Mouse (Mus musculus): ENCODE results near the gene Ikzf3. TPM values are rescaled to one million over a fixed set of nuclear protein-coding genes. Genes with fewer than 3 reads are reported as not detected.
A peak's percentile ranks its signal among the peaks of the same experiment; 100 is the strongest.

The Ikzf3 gene
- polyA plus RNA-seq, 1 experiment: 104 TPM

DNA sequence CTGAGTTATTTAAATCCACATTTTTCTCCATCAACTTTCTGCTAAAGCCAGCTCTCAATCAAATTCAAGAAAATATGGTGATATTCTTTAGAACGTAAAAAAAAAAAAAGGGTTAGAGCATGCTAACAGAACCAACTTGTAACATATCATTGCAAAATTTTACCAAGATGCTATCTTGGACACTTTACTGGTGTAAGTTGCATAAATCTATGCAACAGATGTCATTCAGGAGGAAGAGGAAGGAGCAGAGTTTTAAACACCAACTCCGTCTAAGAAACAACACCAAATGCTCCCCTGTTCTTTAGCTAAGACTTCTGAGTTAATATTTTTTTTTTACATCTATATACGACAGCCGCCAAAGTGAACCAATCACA is 69.4 kb downstream of the Ikzf3 start:
- no peaks in the 10 kb centered on the region for H3K27me3 ChIP-seq (ENCODE audit: control insufficient read depth, insufficient read depth, low read length)
- H3K36me3 ChIP-seq (ENCODE audit: control insufficient read depth, insufficient read depth, low read length): peaks cover 12% of the 10 kb centered on the region
- peaks cover 25% of the 10 kb centered on the region; the same call in 1 of the 2 replicates for H3K4me1 ChIP-seq (ENCODE audit: control insufficient read depth, insufficient read depth, insufficient read length)
- H3K27ac ChIP-seq (ENCODE audit: insufficient read depth, low read length): peak overlapping the region; percentile 74
- WGBS: 70% methylated on average over 4 of the region's 4 CpGs
- H3K4me3 ChIP-seq (ENCODE audit: extremely low read depth, insufficient read depth, insufficient read length): peak overlapping the region; percentile 40
- DNase-seq (ENCODE audit: low read depth in 1 of 2, low spot score in 2 of 2): no peak
- TF ChIP-seq POLR2A (IDR thresholded peaks at IDR 0.05; ENCODE audit: low read depth, low read length) (no peak), CTCF (IDR thresholded peaks at IDR 0.05; ENCODE audit: extremely low read depth, insufficient read depth, insufficient read length, insufficient replicate concordance) (no peak)

DNA sequence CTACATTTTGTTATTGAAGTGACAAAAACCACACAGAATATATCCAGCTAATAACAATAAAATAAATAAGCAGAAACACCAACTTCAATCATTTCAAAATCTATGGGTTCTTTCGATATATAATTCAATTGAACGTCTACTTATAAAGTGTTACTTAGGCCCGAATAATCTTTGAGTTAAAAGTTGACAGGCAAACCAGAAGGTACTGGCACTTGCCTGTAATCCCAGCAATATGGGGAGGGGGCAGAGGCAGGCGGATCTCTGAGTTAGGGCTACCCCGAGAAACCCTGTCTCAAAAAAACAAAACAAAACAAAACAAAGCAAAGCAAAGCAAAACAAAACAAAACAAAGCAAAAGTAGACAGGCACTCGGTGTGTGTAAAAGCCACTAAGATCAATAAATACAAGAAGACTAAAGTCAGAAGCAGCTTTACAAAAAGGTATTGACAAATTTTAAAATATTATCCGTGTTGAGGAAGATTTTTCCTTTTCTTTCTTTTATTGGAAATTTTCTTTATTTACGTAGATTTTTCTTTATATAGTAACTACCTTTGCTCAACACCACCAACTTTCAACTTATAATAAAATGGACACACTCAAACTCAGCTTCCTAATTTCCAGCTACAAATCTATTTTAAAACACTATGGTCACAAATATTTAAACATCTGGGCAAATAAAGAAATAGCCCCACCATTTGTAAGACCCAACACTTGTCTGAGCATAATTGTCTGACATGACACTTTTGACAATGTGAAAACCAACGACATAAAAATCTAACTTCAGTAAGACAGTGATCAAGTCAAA is 70.0 kb downstream of the Ikzf3 start:
- TF ChIP-seq POLR2A (IDR thresholded peaks at IDR 0.05; ENCODE audit: low read depth, low read length) (no peak), CTCF (IDR thresholded peaks at IDR 0.05; ENCODE audit: extremely low read depth, insufficient read depth, insufficient read length, insufficient replicate concordance) (no peak)
- H3K4me1 ChIP-seq (ENCODE audit: control insufficient read depth, insufficient read depth, insufficient read length): peaks cover 29% of the 10 kb centered on the region; the same call in 1 of the 2 replicates
- no peak overlapping the region for H3K27ac ChIP-seq (ENCODE audit: insufficient read depth, low read length)
- DNase-seq (ENCODE audit: low read depth in 1 of 2, low spot score in 2 of 2): no peak
- peaks cover 13% of the 10 kb centered on the region for H3K36me3 ChIP-seq (ENCODE audit: control insufficient read depth, insufficient read depth, low read length)
- H3K4me3 ChIP-seq (ENCODE audit: extremely low read depth, insufficient read depth, insufficient read length): no peak overlapping the region
- 79% methylated on average over 9 of the region's 9 CpGs for WGBS
- no peaks in the 10 kb centered on the region for H3K27me3 ChIP-seq (ENCODE audit: control insufficient read depth, insufficient read depth, low read length)

DNA sequence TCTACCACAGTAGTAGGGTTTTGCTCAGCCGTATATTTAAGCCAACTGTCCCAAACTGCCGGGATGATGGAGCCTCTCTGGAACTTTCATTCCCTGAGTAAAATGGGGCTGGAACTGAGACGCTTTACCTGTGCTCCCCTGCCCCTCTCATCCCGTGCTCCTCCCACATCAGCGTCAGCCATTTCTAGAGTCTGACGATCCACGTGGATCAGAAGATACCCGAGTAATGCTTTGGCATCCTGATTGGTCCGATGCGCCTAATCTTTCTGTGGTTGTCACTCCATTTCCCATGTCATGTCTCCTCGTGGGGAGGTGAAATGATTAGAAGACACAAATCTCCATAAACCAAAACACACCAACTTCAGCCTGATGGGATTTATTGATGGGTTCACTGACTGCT is 70.9 kb downstream of the Ikzf3 start:
- H3K4me1 ChIP-seq (ENCODE audit: control insufficient read depth, insufficient read depth, insufficient read length): peaks cover 32% of the 10 kb centered on the region; the same call in 1 of the 2 replicates
- peak overlapping the region; percentile 15; the same call in 1 of the 2 replicates for H3K27ac ChIP-seq (ENCODE audit: insufficient read depth, low read length)
- H3K27me3 ChIP-seq (ENCODE audit: control insufficient read depth, insufficient read depth, low read length): no peaks in the 10 kb centered on the region
- H3K4me3 ChIP-seq (ENCODE audit: extremely low read depth, insufficient read depth, insufficient read length): no peak overlapping the region
- peaks cover 13% of the 10 kb centered on the region for H3K36me3 ChIP-seq (ENCODE audit: control insufficient read depth, insufficient read depth, low read length)
- TF ChIP-seq POLR2A (IDR thresholded peaks at IDR 0.05; ENCODE audit: low read depth, low read length) (no peak), CTCF (IDR thresholded peaks at IDR 0.05; ENCODE audit: extremely low read depth, insufficient read depth, insufficient read length, insufficient replicate concordance) (no peak)
- no peak for DNase-seq (ENCODE audit: low read depth in 1 of 2, low spot score in 2 of 2)
- 85% methylated on average over 11 of the region's 11 CpGs for WGBS

DNA sequence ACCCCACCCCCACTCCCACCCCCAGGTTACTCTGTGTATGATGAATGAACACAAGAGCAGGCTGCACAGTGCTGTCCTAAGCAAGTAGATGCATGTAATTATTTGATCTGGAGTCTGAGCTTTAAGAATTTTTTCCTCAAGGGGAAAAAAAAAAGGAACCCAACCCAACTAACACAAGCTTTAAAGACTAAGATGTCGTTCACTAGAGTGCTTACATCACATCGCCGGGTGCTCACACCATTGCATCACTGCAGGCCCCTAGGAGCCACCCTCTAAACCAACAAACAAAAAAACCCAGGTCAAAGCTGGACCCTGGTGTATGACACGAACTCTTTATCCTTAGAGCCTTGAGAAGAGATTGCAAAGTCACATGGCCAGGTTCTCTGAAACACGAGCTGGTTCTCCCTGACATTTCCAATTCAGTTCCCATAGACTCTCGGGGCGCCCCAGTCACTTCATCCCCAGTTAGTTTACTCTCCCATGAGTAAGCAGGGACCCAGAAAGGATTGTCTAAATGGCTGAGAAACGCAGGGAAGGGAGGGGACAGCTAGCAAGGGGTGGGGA is 71.8 kb downstream of the Ikzf3 start:
- Histone ChIP-seq H3K27ac (ENCODE audit: insufficient read depth, low read length) (no peak overlapping the region), H3K4me1 (ENCODE audit: control insufficient read depth, insufficient read depth, insufficient read length) (peaks cover 31% of the 10 kb centered on the region; the same call in 1 of the 2 replicates), H3K27me3 (ENCODE audit: control insufficient read depth, insufficient read depth, low read length) (no peaks in the 10 kb centered on the region), H3K36me3 (ENCODE audit: control insufficient read depth, insufficient read depth, low read length) (peaks cover 15% of the 10 kb centered on the region), H3K4me3 (ENCODE audit: extremely low read depth, insufficient read depth, insufficient read length) (no peak overlapping the region)
- DNase-seq (ENCODE audit: low read depth in 1 of 2, low spot score in 2 of 2): no peak
- 66% methylated on average over 8 of the region's 8 CpGs for whole genome bisulfite sequencing
- no peak for TF ChIP-seq CTCF (IDR thresholded peaks at IDR 0.05; ENCODE audit: extremely low read depth, insufficient read depth, insufficient read length, insufficient replicate concordance)
- TF ChIP-seq POLR2A (IDR thresholded peaks at IDR 0.05; ENCODE audit: low read depth, low read length): no peak

DNA sequence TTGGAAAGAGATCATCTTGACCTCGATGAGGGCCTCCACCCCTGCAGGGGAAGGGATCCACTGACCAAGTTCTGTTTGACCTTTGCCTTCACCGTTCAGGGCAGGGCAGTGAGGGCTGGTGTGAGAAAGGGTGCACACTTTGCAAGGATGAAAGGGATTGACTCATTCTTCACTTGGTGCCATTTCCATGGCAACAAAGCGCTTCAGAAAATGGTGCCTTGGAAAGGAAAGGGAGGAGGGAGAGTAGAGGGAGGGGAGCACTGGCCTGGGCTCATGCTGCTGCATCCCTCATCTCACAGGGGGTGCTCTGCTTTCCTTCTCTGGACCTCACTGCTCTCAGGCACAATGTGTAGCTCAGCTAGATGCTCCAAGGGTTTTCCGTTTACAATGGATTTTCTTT is 73.1 kb downstream of the Ikzf3 start:
- Histone ChIP-seq H3K4me3 (ENCODE audit: extremely low read depth, insufficient read depth, insufficient read length) (no peak overlapping the region), H3K27me3 (ENCODE audit: control insufficient read depth, insufficient read depth, low read length) (no peaks in the 10 kb centered on the region), H3K36me3 (ENCODE audit: control insufficient read depth, insufficient read depth, low read length) (peaks cover 21% of the 10 kb centered on the region), H3K4me1 (ENCODE audit: control insufficient read depth, insufficient read depth, insufficient read length) (peaks cover 24% of the 10 kb centered on the region; the same call in 1 of the 2 replicates), H3K27ac (ENCODE audit: insufficient read depth, low read length) (peak overlapping the region; percentile 66)
- WGBS: 75% methylated on average over 4 of the region's 4 CpGs
- TF ChIP-seq POLR2A (IDR thresholded peaks at IDR 0.05; ENCODE audit: low read depth, low read length) (no peak), CTCF (IDR thresholded peaks at IDR 0.05; ENCODE audit: extremely low read depth, insufficient read depth, insufficient read length, insufficient replicate concordance) (no peak)
- no peak for DNase-seq (ENCODE audit: low read depth in 1 of 2, low spot score in 2 of 2)

DNA sequence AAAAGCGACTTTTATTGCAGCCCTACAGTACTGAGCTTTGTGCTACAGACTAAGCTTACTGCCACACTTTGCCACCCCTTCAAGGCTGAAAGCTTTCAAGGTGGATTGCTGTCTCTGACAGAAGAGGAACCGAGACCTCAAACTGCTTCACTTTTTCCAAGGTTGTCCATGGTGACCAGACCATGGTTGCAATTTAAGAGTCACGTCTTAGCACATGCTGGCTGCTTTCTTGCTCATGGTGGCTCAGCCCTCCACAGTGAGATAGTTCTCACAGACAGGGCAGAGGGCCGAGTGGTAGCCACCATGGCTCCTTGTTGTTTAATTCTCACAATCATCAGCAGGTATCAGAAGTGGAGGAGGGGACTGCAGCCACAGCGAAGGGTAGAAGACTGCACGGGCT is 75.0 kb downstream of the Ikzf3 start:
- Histone ChIP-seq H3K4me1 (ENCODE audit: control insufficient read depth, insufficient read depth, insufficient read length) (peaks cover 21% of the 10 kb centered on the region; the same call in 1 of the 2 replicates), H3K36me3 (ENCODE audit: control insufficient read depth, insufficient read depth, low read length) (peaks cover 32% of the 10 kb centered on the region), H3K27me3 (ENCODE audit: control insufficient read depth, insufficient read depth, low read length) (no peaks in the 10 kb centered on the region), H3K27ac (ENCODE audit: insufficient read depth, low read length) (peak overlapping the region; percentile 85), H3K4me3 (ENCODE audit: extremely low read depth, insufficient read depth, insufficient read length) (no peak overlapping the region)
- TF ChIP-seq CTCF (IDR thresholded peaks at IDR 0.05; ENCODE audit: extremely low read depth, insufficient read depth, insufficient read length, insufficient replicate concordance) (no peak), POLR2A (IDR thresholded peaks at IDR 0.05; ENCODE audit: low read depth, low read length) (no peak)
- 39% methylated on average over 6 of the region's 6 CpGs for WGBS
- peak in 1 of 2 experiments; percentile 48 for DNase-seq (ENCODE audit: low read depth in 1 of 2, low spot score in 2 of 2)

Measured in spleen, adult 2 months (tissue).